Mouse (Mus musculus): Measurements from ENCODE around the gene Ssh2.
"Not testable (repeated sequence)": the region's sequence is repeated elsewhere in the genome, so short reads cannot be mapped to it uniquely, and the experiment has no call there.

The Ssh2 gene

GRCm38 (mm10) chr11:77348142-77348741 is 132.2 kb downstream of the Ssh2 start:
- peak; percentile 91 for DNase-seq (ENCODE audit: low read depth, low spot score)

- peak; percentile 45 for DNase-seq (ENCODE audit: low read depth, low spot score)
Measured at GRCm38 (mm10) chr11:77348985-77349384, 132.9 kb downstream of the Ssh2 start.

GRCm38 (mm10) chr11:77349698-77350097 is 133.6 kb downstream of the Ssh2 start:
- DNase-seq (ENCODE audit: low read depth, low spot score), result no peak

- peak; percentile 74 for DNase-seq (ENCODE audit: low read depth, low spot score)
Measured at GRCm38 (mm10) chr11:77355055-77355454, 139.0 kb downstream of the Ssh2 start.

- DNase-seq (ENCODE audit: low read depth, low spot score), result no peak
Measured at GRCm38 (mm10) chr11:77357839-77358238, 141.8 kb downstream of the Ssh2 start.

- no peak for DNase-seq (ENCODE audit: low read depth, low spot score)
Measured at GRCm38 (mm10) chr11:77363476-77363875, 147.4 kb downstream of the Ssh2 start.

GRCm38 (mm10) chr11:77364376-77364775 is 148.3 kb downstream of the Ssh2 start:
- no peak for DNase-seq (ENCODE audit: low read depth, low spot score)

GRCm38 (mm10) chr11:77365706-77366386 is 149.8 kb downstream of the Ssh2 start:
- no peak for DNase-seq (ENCODE audit: low read depth, low spot score)

- DNase-seq (ENCODE audit: low read depth, low spot score), result no peak
Measured at GRCm38 (mm10) chr11:77367541-77368270, 151.6 kb downstream of the Ssh2 start.

GRCm38 (mm10) chr11:77369188-77369840 is 153.2 kb downstream of the Ssh2 start:
- DNase-seq (ENCODE audit: low read depth, low spot score), result no peak

- DNase-seq (ENCODE audit: low read depth, low spot score), result no peak
Measured at GRCm38 (mm10) chr11:77369841-77370191, 153.7 kb downstream of the Ssh2 start.

GRCm38 (mm10) chr11:77371088-77371487 is 155.0 kb downstream of the Ssh2 start:
- peak; percentile 14 for DNase-seq (ENCODE audit: low read depth, low spot score)

GRCm38 (mm10) chr11:77371696-77372095 is 155.6 kb downstream of the Ssh2 start:
- no peak for DNase-seq (ENCODE audit: low read depth, low spot score)

GRCm38 (mm10) chr11:77372196-77372904 is 156.3 kb downstream of the Ssh2 start:
- DNase-seq (ENCODE audit: low read depth, low spot score), result no peak

- DNase-seq (ENCODE audit: low read depth, low spot score), result no peak
Measured at GRCm38 (mm10) chr11:77378622-77379021, 162.5 kb downstream of the Ssh2 start.

- no peak for DNase-seq (ENCODE audit: low read depth, low spot score)
Measured at GRCm38 (mm10) chr11:77381174-77381573, 165.1 kb downstream of the Ssh2 start.

- DNase-seq (ENCODE audit: low read depth, low spot score), result no peak
Measured at GRCm38 (mm10) chr11:77384151-77384550, 168.1 kb downstream of the Ssh2 start.

GRCm38 (mm10) chr11:77385706-77386690 is 169.9 kb downstream of the Ssh2 start:
- peak; percentile 81 for DNase-seq (ENCODE audit: low read depth, low spot score)

GRCm38 (mm10) chr11:77388197-77388596 is 172.1 kb downstream of the Ssh2 start:
- not testable (repeated sequence) for DNase-seq (ENCODE audit: low read depth, low spot score)

GRCm38 (mm10) chr11:77395539-77395938 is 179.5 kb downstream of the Ssh2 start:
- DNase-seq (ENCODE audit: low read depth, low spot score), result no peak
